Mouse (Mus musculus) layer of hippocampus, adult 2 months (tissue): ENCODE results near the gene Alpl. TPM values are rescaled to one million over a fixed set of nuclear protein-coding genes. Genes with fewer than 3 reads are reported as not detected.

ENCODE experiments used
- DNase-seq, 2 experiments: peaks; one replicate each; pipeline ENCODE4 v3.0.0; 2022; ENCODE audit warnings: low spot score in 2 of 2
- H3K27ac ChIP-seq: fragments of 200-600 bp; 2 replicates; pipeline ENCODE4 v1.8.1; 2022
- H3K4me3 ChIP-seq: fragments of 200-600 bp; 2 replicates; pipeline ENCODE4 v1.8.1; 2022; ENCODE audit warnings: mild to moderate bottlenecking
- CTCF ChIP-seq: fragments of 200-600 bp; conservative IDR thresholded peaks from 2 replicates; pipeline ENCODE4 v1.8.1; 2022; ENCODE audit warnings: antibody characterized with exemption, mild to moderate bottlenecking, moderate library complexity
- total RNA-seq, 2 experiments: library from RNA; stranded (reverse); gene quantifications; 2 replicates each; pipeline ENCODE4 v1.2.3; 2021

The Alpl gene
- total RNA-seq, 2 experiments from 2014 or later, result 6.8 to 7.2 TPM

GRCm38 (mm10) chr4:137819487-137819886 is 23.3 kb upstream of the Alpl start:
- H3K27ac ChIP-seq, result no peak overlapping the region
- no peak for DNase-seq
- no peak overlapping the region for H3K4me3 ChIP-seq
- no peak for TF ChIP-seq CTCF

GRCm38 (mm10) chr4:137818341-137818740 is 22.2 kb upstream of the Alpl start:
- no peak for TF ChIP-seq CTCF

GRCm38 (mm10) chr4:137816216-137816615 is 20.0 kb upstream of the Alpl start:
- DNase-seq, result no peak
- TF ChIP-seq CTCF, result no peak
- no peak overlapping the region for H3K27ac ChIP-seq
- no peak overlapping the region for H3K4me3 ChIP-seq

More at GRCm38 (mm10) chr4:137818341-137818740, 22.2 kb upstream of the Alpl start:
- no peak for DNase-seq
- H3K27ac ChIP-seq, result no peak overlapping the region
- H3K4me3 ChIP-seq, result no peak overlapping the region

GRCm38 (mm10) chr4:137815473-137815872 is 19.3 kb upstream of the Alpl start:
- DNase-seq, result no peak
- TF ChIP-seq CTCF, result no peak
- Histone ChIP-seq H3K27ac (no peak overlapping the region), H3K4me3 (no peak overlapping the region)

GRCm38 (mm10) chr4:137814140-137814539 is 18.0 kb upstream of the Alpl start:
- DNase-seq, result no peak
- H3K4me3 ChIP-seq, result no peak overlapping the region
- H3K27ac ChIP-seq, result no peak overlapping the region; the same call in 1 of the 2 replicates
- TF ChIP-seq CTCF, result no peak

- TF ChIP-seq CTCF, result no peak
- H3K27ac ChIP-seq, result peak overlapping the region; percentile 85
- DNase-seq, result peak in 1 of 2 experiments; percentile 27
- H3K4me3 ChIP-seq, result peak overlapping the region; percentile 32
Measured at GRCm38 (mm10) chr4:137812946-137813708, 16.9 kb upstream of the Alpl start.

GRCm38 (mm10) chr4:137809999-137810398 is 13.8 kb upstream of the Alpl start:
- Histone ChIP-seq H3K4me3 (no peak overlapping the region), H3K27ac (no peak overlapping the region)
- no peak for DNase-seq
- TF ChIP-seq CTCF, result no peak

GRCm38 (mm10) chr4:137807301-137807851 is 11.2 kb upstream of the Alpl start:
- H3K27ac ChIP-seq, result no peak overlapping the region
- no peak overlapping the region for H3K4me3 ChIP-seq
- no peak for DNase-seq
- no peak for TF ChIP-seq CTCF

- TF ChIP-seq CTCF, result no peak
- H3K4me3 ChIP-seq, result no peak overlapping the region
- H3K27ac ChIP-seq, result 0 out of 2 replicates have a peak overlapping the region, but pooled peaks have one; percentile 7
- no peak for DNase-seq
Measured at GRCm38 (mm10) chr4:137801196-137801595, 5.0 kb upstream of the Alpl start.

GRCm38 (mm10) chr4:137800324-137800723 is 4.1 kb upstream of the Alpl start:
- no peak for DNase-seq
- TF ChIP-seq CTCF, result no peak
- H3K27ac ChIP-seq, result no peak overlapping the region
- no peak overlapping the region for H3K4me3 ChIP-seq

- TF ChIP-seq CTCF, result no peak
- Histone ChIP-seq H3K4me3 (no peak overlapping the region), H3K27ac (no peak overlapping the region)
- DNase-seq, result no peak
Measured at GRCm38 (mm10) chr4:137797038-137797437, 854 bp upstream of the Alpl start.

- H3K4me3 ChIP-seq, result no peak overlapping the region
- no peak for TF ChIP-seq CTCF
- DNase-seq, result no peak
- H3K27ac ChIP-seq, result no peak overlapping the region
Measured at GRCm38 (mm10) chr4:137794178-137794900, 1.8 kb downstream of the Alpl start.

GRCm38 (mm10) chr4:137793611-137794010 is 2.6 kb downstream of the Alpl start:
- no peak for DNase-seq
- TF ChIP-seq CTCF, result no peak

GRCm38 (mm10) chr4:137791440-137791839 is 4.7 kb downstream of the Alpl start:
- no peak overlapping the region for H3K4me3 ChIP-seq
- no peak for TF ChIP-seq CTCF
- no peak for DNase-seq
- H3K27ac ChIP-seq, result no peak overlapping the region

More at GRCm38 (mm10) chr4:137793611-137794010, 2.6 kb downstream of the Alpl start:
- Histone ChIP-seq H3K27ac (no peak overlapping the region), H3K4me3 (no peak overlapping the region)
